Mouse (Mus musculus): ENCODE measurements around the gene Nr1h3. TPM values are rescaled to one million over a fixed set of nuclear protein-coding genes. Genes with fewer than 3 reads are reported as not detected.

Nr1h3 gene
- polyA plus RNA-seq, 1 experiment from 2014 or later: 1.0 TPM

- ATAC-seq (ENCODE audit: low FRiP score, low read depth): no peak
Measured at GRCm38 (mm10) chr2:91157002-91157752, 45.5 kb downstream of the Nr1h3 start.

GRCm38 (mm10) chr2:91154091-91154490 is 48.5 kb downstream of the Nr1h3 start:
- no peak for ATAC-seq (ENCODE audit: low FRiP score, low read depth)
- Histone ChIP-seq H3K9ac (no peak overlapping the region), H3K27me3 (replicated peaks) (no peaks in the 10 kb centered on the region), H3K27ac (no peak overlapping the region), H3K4me3 (no peak overlapping the region), H3K9me3 (no peaks in the 10 kb centered on the region), H3K4me1 (no peaks in the 10 kb centered on the region), H3K4me2 (replicated peaks) (no peak overlapping the region), H3K36me3 (peaks cover 76% of the 10 kb centered on the region)
- 96% methylated on average over 3 of the region's 3 CpGs for WGBS

More at GRCm38 (mm10) chr2:91157002-91157752, 45.5 kb downstream of the Nr1h3 start:
- Histone ChIP-seq H3K27me3 (replicated peaks) (no peaks in the 10 kb centered on the region), H3K4me2 (replicated peaks) (no peak overlapping the region), H3K9ac (no peak overlapping the region), H3K4me3 (no peak overlapping the region), H3K36me3 (peaks cover 77% of the 10 kb centered on the region), H3K27ac (no peak overlapping the region), H3K4me1 (no peaks in the 10 kb centered on the region), H3K9me3 (no peaks in the 10 kb centered on the region)
- 16% methylated on average over 6 of the region's 6 CpGs for WGBS

- no peak overlapping the region for H3K9ac ChIP-seq
- H3K9me3 ChIP-seq: no peaks in the 10 kb centered on the region
- no peak for ATAC-seq (ENCODE audit: low FRiP score, low read depth)
- no peaks in the 10 kb centered on the region for H3K4me1 ChIP-seq
- H3K36me3 ChIP-seq: peaks cover 75% of the 10 kb centered on the region
- H3K4me3 ChIP-seq: no peak overlapping the region
- no peak overlapping the region for H3K4me2 ChIP-seq (replicated peaks)
- 84% methylated on average over 3 of the region's 3 CpGs for WGBS
- no peaks in the 10 kb centered on the region for H3K27me3 ChIP-seq (replicated peaks)
- no peak overlapping the region for H3K27ac ChIP-seq
Measured at GRCm38 (mm10) chr2:91152885-91153377, 49.7 kb downstream of the Nr1h3 start.

GRCm38 (mm10) chr2:91151331-91151730 is 51.3 kb downstream of the Nr1h3 start:
- H3K4me2 ChIP-seq (replicated peaks): no peak overlapping the region
- H3K27ac ChIP-seq: no peak overlapping the region
- no peaks in the 10 kb centered on the region for H3K9me3 ChIP-seq
- no peak overlapping the region for H3K9ac ChIP-seq
- WGBS: 81% methylated on average over 1 of the region's 1 CpGs
- no peak overlapping the region for H3K4me3 ChIP-seq
- H3K27me3 ChIP-seq (replicated peaks): no peaks in the 10 kb centered on the region
- peaks cover 68% of the 10 kb centered on the region for H3K36me3 ChIP-seq
- H3K4me1 ChIP-seq: no peaks in the 10 kb centered on the region
- ATAC-seq (ENCODE audit: low FRiP score, low read depth): no peak

DNA sequence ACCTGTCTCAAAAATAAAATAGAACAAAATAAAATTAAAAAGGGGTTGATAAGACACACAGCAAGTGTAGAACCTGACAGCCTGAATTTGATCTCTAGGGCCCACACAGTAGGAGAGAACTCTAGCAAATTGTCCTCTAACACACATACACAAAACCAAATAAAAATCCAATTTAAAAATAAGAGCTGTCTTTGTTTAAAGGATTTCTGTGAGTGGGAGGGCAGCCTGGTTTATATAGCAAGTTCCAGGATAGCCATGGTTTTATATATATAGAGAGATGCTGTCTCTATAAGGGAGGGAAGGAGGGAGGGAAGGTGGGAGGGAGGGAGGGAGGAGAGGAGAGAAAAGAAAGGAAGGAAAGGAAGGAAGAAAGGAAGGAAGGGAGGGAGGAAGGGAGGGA is 54.5 kb downstream of the Nr1h3 start:
- no peaks in the 10 kb centered on the region for H3K27me3 ChIP-seq (replicated peaks)
- no peak overlapping the region for H3K4me2 ChIP-seq (replicated peaks)
- H3K4me3 ChIP-seq: no peak overlapping the region
- H3K9ac ChIP-seq: no peak overlapping the region
- no peaks in the 10 kb centered on the region for H3K4me1 ChIP-seq
- H3K27ac ChIP-seq: no peak overlapping the region
- H3K36me3 ChIP-seq: peaks cover 63% of the 10 kb centered on the region
- no peak for ATAC-seq (ENCODE audit: low FRiP score, low read depth)
- H3K9me3 ChIP-seq: no peaks in the 10 kb centered on the region

DNA sequence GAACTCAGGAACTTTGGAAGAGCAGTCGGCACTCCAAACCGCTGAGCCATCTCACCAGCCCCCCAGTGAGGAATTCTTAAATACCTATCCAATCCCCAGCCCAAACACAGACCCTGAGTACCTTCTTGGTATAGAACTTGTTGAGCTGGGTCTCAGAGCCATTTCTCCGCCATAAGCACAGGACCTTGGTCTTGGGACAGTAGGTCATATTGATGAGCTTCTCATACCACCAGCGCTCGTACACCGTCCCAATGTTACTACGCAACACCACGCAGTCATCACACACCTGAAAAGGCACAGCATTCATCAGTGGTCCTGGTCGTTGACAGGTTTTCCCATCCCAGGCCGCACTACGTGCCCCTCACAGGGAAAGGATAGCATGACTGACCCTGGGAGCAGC is 59.2 kb downstream of the Nr1h3 start:
- Histone ChIP-seq H3K9ac (no peak overlapping the region), H3K4me2 (replicated peaks) (no peak overlapping the region), H3K36me3 (peaks cover 70% of the 10 kb centered on the region), H3K27me3 (replicated peaks) (no peaks in the 10 kb centered on the region), H3K4me1 (no peaks in the 10 kb centered on the region), H3K27ac (no peak overlapping the region), H3K4me3 (no peak overlapping the region), H3K9me3 (no peaks in the 10 kb centered on the region)
- 94% methylated on average over 11 of the region's 11 CpGs for WGBS
- no peak for ATAC-seq (ENCODE audit: low FRiP score, low read depth)

GRCm38 (mm10) chr2:91142920-91143319 is 59.7 kb downstream of the Nr1h3 start:
- no peak for ATAC-seq (ENCODE audit: low FRiP score, low read depth)
- Histone ChIP-seq H3K4me2 (replicated peaks) (no peak overlapping the region), H3K4me3 (no peak overlapping the region), H3K36me3 (peaks cover 73% of the 10 kb centered on the region), H3K9me3 (no peaks in the 10 kb centered on the region), H3K4me1 (no peaks in the 10 kb centered on the region), H3K27ac (no peak overlapping the region), H3K27me3 (replicated peaks) (no peaks in the 10 kb centered on the region), H3K9ac (no peak overlapping the region)
- WGBS: 94% methylated on average over 6 of the region's 6 CpGs

GRCm38 (mm10) chr2:91139764-91140163 is 62.9 kb downstream of the Nr1h3 start:
- Histone ChIP-seq H3K4me1 (no peaks in the 10 kb centered on the region), H3K36me3 (peaks cover 67% of the 10 kb centered on the region), H3K27me3 (replicated peaks) (no peaks in the 10 kb centered on the region), H3K27ac (no peak overlapping the region), H3K9ac (no peak overlapping the region), H3K9me3 (no peaks in the 10 kb centered on the region), H3K4me2 (replicated peaks) (no peak overlapping the region), H3K4me3 (no peak overlapping the region)
- 79% methylated on average over 8 of the region's 8 CpGs for WGBS
- ATAC-seq (ENCODE audit: low FRiP score, low read depth): no peak

- Histone ChIP-seq H3K27ac (no peak overlapping the region), H3K4me1 (no peaks in the 10 kb centered on the region), H3K9me3 (no peaks in the 10 kb centered on the region), H3K4me2 (replicated peaks) (no peak overlapping the region), H3K27me3 (replicated peaks) (no peaks in the 10 kb centered on the region), H3K36me3 (peaks cover 63% of the 10 kb centered on the region), H3K9ac (no peak overlapping the region), H3K4me3 (no peak overlapping the region)
- no peak for ATAC-seq (ENCODE audit: low FRiP score, low read depth)
- WGBS: 76% methylated on average over 5 of the region's 5 CpGs
Measured at GRCm38 (mm10) chr2:91139311-91139710, 63.3 kb downstream of the Nr1h3 start.

- 88% methylated on average over 6 of the region's 6 CpGs for WGBS
- Histone ChIP-seq H3K9ac (no peak overlapping the region), H3K4me1 (no peaks in the 10 kb centered on the region), H3K9me3 (no peaks in the 10 kb centered on the region), H3K4me2 (replicated peaks) (no peak overlapping the region), H3K36me3 (peaks cover 49% of the 10 kb centered on the region), H3K27me3 (replicated peaks) (no peaks in the 10 kb centered on the region), H3K4me3 (no peak overlapping the region), H3K27ac (no peak overlapping the region)
- ATAC-seq (ENCODE audit: low FRiP score, low read depth): no peak
Measured at GRCm38 (mm10) chr2:91137481-91137880, 65.2 kb downstream of the Nr1h3 start.

DNA sequence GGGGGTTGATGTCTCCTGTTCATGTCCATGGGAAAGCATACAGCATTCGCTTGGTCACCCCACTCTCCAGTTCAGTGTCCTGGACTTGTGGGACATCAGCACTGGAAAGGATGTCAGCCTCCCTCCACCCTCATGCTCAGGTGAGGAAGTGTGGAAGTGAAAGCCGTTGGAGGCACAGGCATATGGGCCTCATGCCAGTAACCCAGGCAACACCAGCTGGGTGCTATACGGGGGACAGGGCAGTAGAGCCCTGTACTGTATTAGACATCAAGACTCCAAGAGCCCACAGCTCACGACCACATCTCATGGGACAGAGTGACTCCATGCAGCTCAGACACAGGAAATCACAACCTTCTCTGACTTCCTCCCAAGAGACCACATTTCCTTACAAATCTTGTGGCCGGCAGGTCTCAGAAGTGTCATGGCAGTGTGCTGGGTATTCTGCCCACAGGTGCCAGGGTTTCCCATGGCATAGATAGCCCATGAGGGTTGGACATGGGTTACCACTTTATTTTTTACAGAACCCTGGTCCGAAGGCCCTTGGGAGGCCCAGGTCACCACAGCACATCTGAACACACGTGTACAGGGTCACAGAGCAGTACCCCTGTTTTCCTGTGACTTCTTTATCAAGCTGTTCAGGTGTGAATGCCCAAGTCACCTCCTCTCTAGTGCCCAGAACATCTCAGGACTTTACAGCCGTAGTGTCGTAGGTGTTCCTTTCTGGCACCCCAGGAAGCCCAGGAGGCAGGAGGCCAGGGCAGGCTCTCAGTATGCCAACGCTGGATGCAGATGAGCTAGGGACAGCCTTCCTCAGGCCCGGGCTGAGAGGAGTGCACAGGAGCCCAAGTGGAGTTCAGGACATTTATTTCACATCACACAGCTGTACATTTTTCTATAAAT is 65.9 kb downstream of the Nr1h3 start:
- Histone ChIP-seq H3K9me3 (no peaks in the 10 kb centered on the region), H3K36me3 (peaks cover 42% of the 10 kb centered on the region), H3K4me3 (no peak overlapping the region), H3K9ac (no peak overlapping the region), H3K27ac (no peak overlapping the region), H3K27me3 (replicated peaks) (no peaks in the 10 kb centered on the region), H3K4me2 (replicated peaks) (no peak overlapping the region), H3K4me1 (no peaks in the 10 kb centered on the region)
- no peak for ATAC-seq (ENCODE audit: low FRiP score, low read depth)
- WGBS: 85% methylated on average over 11 of the region's 11 CpGs

All from neural tube, embryonic 12.5 days (tissue).